Mouse (Mus musculus): ENCODE data around the gene Ctdnep1. TPM values are rescaled to one million over a fixed set of nuclear protein-coding genes. Genes with fewer than 3 reads are reported as not detected.
A peak's percentile ranks its signal among the peaks of the same experiment; 100 is the strongest.
"Not testable (repeated sequence)": the region's sequence is repeated elsewhere in the genome, so short reads cannot be mapped to it uniquely, and the experiment has no call there.

Gene Ctdnep1
- polyA plus RNA-seq, 1 experiment from 2014 or later, result 24.4 TPM

GRCm38 (mm10) chr11:70014051-70014450, 33.1 kb downstream of the Ctdnep1 start:
- Histone ChIP-seq H3K27me3 (ENCODE audit: control insufficient read depth, insufficient read depth, low read length) (no peaks in the 10 kb centered on the region), H3K27ac (replicated peaks; ENCODE audit: low read depth, low read length) (no peak overlapping the region), H3K36me3 (ENCODE audit: control insufficient read depth, insufficient read depth, low read length) (peaks cover 52% of the 10 kb centered on the region), H3K4me3 (replicated peaks; ENCODE audit: low read depth, low read length) (peak overlapping the region; percentile 56; the same call in 1 of the 2 replicates), H3K4me1 (ENCODE audit: control insufficient read depth, insufficient read depth, low read length) (peaks cover 24% of the 10 kb centered on the region), H3K9ac (replicated peaks; ENCODE audit: low read length) (no peak overlapping the region; the same call in 1 of the 2 replicates), H3K9me3 (ENCODE audit: control insufficient read depth, low read length) (no peaks in the 10 kb centered on the region), H3K4me2 (ENCODE audit: low read length) (no peak overlapping the region)
- ATAC-seq (ENCODE audit: low FRiP score, low TSS enrichment), result no peak
- no peak for DNase-seq
- whole genome bisulfite sequencing, result 66% methylated on average over 5 of the region's 5 CpGs

GRCm38 (mm10) chr11:70014880-70015558, 34.1 kb downstream of the Ctdnep1 start, which contains the start of gene Acadvl:
TSS of gene Acadvl (minus strand) at chr11:70015411.
- ATAC-seq (ENCODE audit: low FRiP score, low TSS enrichment), result peak; percentile 76
- H3K27me3 ChIP-seq (ENCODE audit: control insufficient read depth, insufficient read depth, low read length), result no peaks in the 10 kb centered on the region
- H3K4me1 ChIP-seq (ENCODE audit: control insufficient read depth, insufficient read depth, low read length), result peaks cover 34% of the 10 kb centered on the region

DNA sequence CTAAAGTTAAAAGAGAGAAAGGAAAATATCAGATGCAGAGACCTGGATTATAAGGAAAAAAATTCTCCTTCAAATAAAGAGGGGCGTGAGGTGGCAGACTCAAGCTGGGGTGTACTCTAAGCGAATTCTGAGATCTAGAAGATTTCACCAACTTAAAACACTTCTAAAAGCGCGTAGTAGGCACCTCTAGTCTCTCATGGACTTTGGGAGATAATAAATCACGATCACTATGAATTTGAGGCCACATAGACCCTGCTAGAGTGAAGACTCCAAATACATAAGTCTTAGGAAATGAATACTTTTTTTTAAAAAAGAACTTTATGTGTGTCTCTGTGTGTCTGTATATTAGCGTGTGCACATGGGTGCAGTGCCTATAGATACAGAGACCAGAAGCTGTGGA, 34.7 kb downstream of the Ctdnep1 start:
- DNase-seq (no peak), ATAC-seq (ENCODE audit: low FRiP score, low TSS enrichment) (no peak)
- peaks cover 35% of the 10 kb centered on the region for H3K36me3 ChIP-seq (ENCODE audit: control insufficient read depth, insufficient read depth, low read length)
- H3K4me1 ChIP-seq (ENCODE audit: control insufficient read depth, insufficient read depth, low read length), result peaks cover 40% of the 10 kb centered on the region
- no peaks in the 10 kb centered on the region for H3K27me3 ChIP-seq (ENCODE audit: control insufficient read depth, insufficient read depth, low read length)
- H3K9me3 ChIP-seq (ENCODE audit: control insufficient read depth, low read length), result no peaks in the 10 kb centered on the region
- H3K4me2 ChIP-seq (ENCODE audit: low read length), result peak overlapping the region; percentile 76
- peak overlapping the region; percentile 56 for H3K4me3 ChIP-seq (replicated peaks; ENCODE audit: low read depth, low read length)
- 0 out of 2 replicates have a peak overlapping the region, but pooled peaks have one; percentile 70 for H3K27ac ChIP-seq (replicated peaks; ENCODE audit: low read depth, low read length)
- no peak overlapping the region; the same call in 1 of the 2 replicates for H3K9ac ChIP-seq (replicated peaks; ENCODE audit: low read length)
- WGBS, result 68% methylated on average over 6 of the region's 6 CpGs

More at GRCm38 (mm10) chr11:70014880-70015558, 34.1 kb downstream of the Ctdnep1 start, which contains the start of gene Acadvl:
- H3K36me3 ChIP-seq (ENCODE audit: control insufficient read depth, insufficient read depth, low read length), result peaks cover 42% of the 10 kb centered on the region
- peak within 1 kb of the TSS; percentile 56 for H3K4me3 ChIP-seq (replicated peaks; ENCODE audit: low read depth, low read length)
- peak; percentile 92 for DNase-seq
- peak within 1 kb of the TSS; percentile 70 for H3K27ac ChIP-seq (replicated peaks; ENCODE audit: low read depth, low read length)
- peak within 1 kb of the TSS; percentile 74 for H3K9ac ChIP-seq (replicated peaks; ENCODE audit: low read length)
- peak within 1 kb of the TSS; percentile 76 for H3K4me2 ChIP-seq (ENCODE audit: low read length)
- 1% methylated on average over 35 of the region's 35 CpGs for WGBS
- no peaks in the 10 kb centered on the region for H3K9me3 ChIP-seq (ENCODE audit: control insufficient read depth, low read length)

GRCm38 (mm10) chr11:70016177-70016576, 35.2 kb downstream of the Ctdnep1 start:
- WGBS, result 71% methylated on average over 2 of the region's 2 CpGs
- H3K27me3 ChIP-seq (ENCODE audit: control insufficient read depth, insufficient read depth, low read length); H3K9ac ChIP-seq (replicated peaks; ENCODE audit: low read length); DNase-seq; H3K4me2 ChIP-seq (ENCODE audit: low read length); H3K4me3 ChIP-seq (replicated peaks; ENCODE audit: low read depth, low read length); H3K27ac ChIP-seq (replicated peaks; ENCODE audit: low read depth, low read length); H3K9me3 ChIP-seq (ENCODE audit: control insufficient read depth, low read length); ATAC-seq (ENCODE audit: low FRiP score, low TSS enrichment): not testable (repeated sequence)
- Histone ChIP-seq H3K4me1 (ENCODE audit: control insufficient read depth, insufficient read depth, low read length) (peaks cover 42% of the 10 kb centered on the region), H3K36me3 (ENCODE audit: control insufficient read depth, insufficient read depth, low read length) (peaks cover 30% of the 10 kb centered on the region)

DNA sequence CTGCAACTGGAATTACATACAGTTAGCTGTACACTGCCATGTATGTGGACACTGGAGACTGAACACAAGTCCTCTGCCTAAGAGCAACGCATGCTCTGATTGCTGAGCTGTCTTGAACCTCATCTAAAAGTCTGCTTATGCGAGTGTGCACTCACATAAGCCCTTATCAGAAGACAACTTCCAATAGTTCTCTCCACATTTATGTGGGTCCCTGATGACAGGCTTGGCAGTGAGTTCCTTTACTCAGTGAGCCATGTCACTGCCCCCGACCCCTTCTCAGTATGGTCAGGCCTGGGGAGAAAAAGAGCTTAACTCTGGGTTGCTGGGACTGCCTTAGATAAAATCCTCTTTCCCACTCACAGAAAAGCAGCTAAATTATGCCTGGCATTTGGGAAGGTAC, 35.7 kb downstream of the Ctdnep1 start, which contains the start of gene Dlg4:
Dlg4 (plus strand) TSS at position 274 of the 400 bp plus-strand sequence.
- H3K9ac ChIP-seq (replicated peaks; ENCODE audit: low read length), result peak within 1 kb of the TSS; percentile 80
- peaks cover 42% of the 10 kb centered on the region for H3K4me1 ChIP-seq (ENCODE audit: control insufficient read depth, insufficient read depth, low read length)
- 50% methylated on average over 3 of the region's 3 CpGs for WGBS
- H3K4me2 ChIP-seq (ENCODE audit: low read length), result peak within 1 kb of the TSS; percentile 89
- DNase-seq, result no peak
- peak within 1 kb of the TSS; percentile 77 for H3K4me3 ChIP-seq (replicated peaks; ENCODE audit: low read depth, low read length)
- peak within 1 kb of the TSS; percentile 94 for H3K27ac ChIP-seq (replicated peaks; ENCODE audit: low read depth, low read length)
- H3K9me3 ChIP-seq (ENCODE audit: control insufficient read depth, low read length), result no peaks in the 10 kb centered on the region
- no peaks in the 10 kb centered on the region for H3K27me3 ChIP-seq (ENCODE audit: control insufficient read depth, insufficient read depth, low read length)
- ATAC-seq (ENCODE audit: low FRiP score, low TSS enrichment), result no peak
- H3K36me3 ChIP-seq (ENCODE audit: control insufficient read depth, insufficient read depth, low read length), result peaks cover 25% of the 10 kb centered on the region

- Histone ChIP-seq H3K27me3 (ENCODE audit: control insufficient read depth, insufficient read depth, low read length) (no peaks in the 10 kb centered on the region), H3K27ac (replicated peaks; ENCODE audit: low read depth, low read length) (peak overlapping the region; percentile 94), H3K4me3 (replicated peaks; ENCODE audit: low read depth, low read length) (peak overlapping the region; percentile 77), H3K9me3 (ENCODE audit: control insufficient read depth, low read length) (no peaks in the 10 kb centered on the region), H3K36me3 (ENCODE audit: control insufficient read depth, insufficient read depth, low read length) (peaks cover 19% of the 10 kb centered on the region), H3K4me1 (ENCODE audit: control insufficient read depth, insufficient read depth, low read length) (peaks cover 46% of the 10 kb centered on the region), H3K9ac (replicated peaks; ENCODE audit: low read length) (peak overlapping the region; percentile 80), H3K4me2 (ENCODE audit: low read length) (peak overlapping the region; percentile 89)
- DNase-seq (no peak), ATAC-seq (ENCODE audit: low FRiP score, low TSS enrichment) (no peak)
- 27% methylated on average over 7 of the region's 7 CpGs for WGBS
Measured at GRCm38 (mm10) chr11:70017199-70017767, 36.3 kb downstream of the Ctdnep1 start.

GRCm38 (mm10) chr11:70018131-70018990, 37.4 kb downstream of the Ctdnep1 start:
- Histone ChIP-seq H3K27me3 (ENCODE audit: control insufficient read depth, insufficient read depth, low read length) (no peaks in the 10 kb centered on the region), H3K4me3 (replicated peaks; ENCODE audit: low read depth, low read length) (peak overlapping the region; percentile 77), H3K4me2 (ENCODE audit: low read length) (peak overlapping the region; percentile 89), H3K36me3 (ENCODE audit: control insufficient read depth, insufficient read depth, low read length) (peaks cover 9% of the 10 kb centered on the region), H3K27ac (replicated peaks; ENCODE audit: low read depth, low read length) (peak overlapping the region; percentile 94), H3K9me3 (ENCODE audit: control insufficient read depth, low read length) (no peaks in the 10 kb centered on the region), H3K4me1 (ENCODE audit: control insufficient read depth, insufficient read depth, low read length) (peaks cover 57% of the 10 kb centered on the region), H3K9ac (replicated peaks; ENCODE audit: low read length) (peak overlapping the region; percentile 80)
- no peak for ATAC-seq (ENCODE audit: low FRiP score, low TSS enrichment)
- under 1% methylated on average over 25 of the region's 25 CpGs for WGBS
- DNase-seq, result peak; percentile 94

- Histone ChIP-seq H3K27me3 (ENCODE audit: control insufficient read depth, insufficient read depth, low read length) (no peaks in the 10 kb centered on the region), H3K9me3 (ENCODE audit: control insufficient read depth, low read length) (no peaks in the 10 kb centered on the region), H3K4me1 (ENCODE audit: control insufficient read depth, insufficient read depth, low read length) (peaks cover 64% of the 10 kb centered on the region), H3K4me2 (ENCODE audit: low read length) (peak overlapping the region; percentile 89), H3K9ac (replicated peaks; ENCODE audit: low read length) (peak overlapping the region; percentile 80; the same call in 1 of the 2 replicates), H3K4me3 (replicated peaks; ENCODE audit: low read depth, low read length) (peak overlapping the region; percentile 77), H3K36me3 (ENCODE audit: control insufficient read depth, insufficient read depth, low read length) (no peaks in the 10 kb centered on the region), H3K27ac (replicated peaks; ENCODE audit: low read depth, low read length) (peak overlapping the region; percentile 94)
- 17% methylated on average over 2 of the region's 2 CpGs for WGBS
- DNase-seq (no peak), ATAC-seq (ENCODE audit: low FRiP score, low TSS enrichment) (no peak)
Measured at GRCm38 (mm10) chr11:70019495-70020021, 38.6 kb downstream of the Ctdnep1 start.

Data from midbrain, embryonic 14.5 days (tissue).